Mouse (Mus musculus): Measurements from ENCODE around the gene Mrpl22.
A peak's percentile ranks its signal among the peaks of the same experiment; 100 is the strongest.
"Not testable (repeated sequence)": the region's sequence is repeated elsewhere in the genome, so short reads cannot be mapped to it uniquely, and the experiment has no call there.

Mrpl22 gene

GRCm38 (mm10) chr11:58180756-58181155 lies 9.3 kb downstream of the Mrpl22 start:
- DNase-seq (ENCODE audit: low read depth, low spot score): no peak

GRCm38 (mm10) chr11:58183579-58183978 lies 12.1 kb downstream of the Mrpl22 start:
- DNase-seq (ENCODE audit: low read depth, low spot score): peak; percentile 66

- peak; percentile 65 for DNase-seq (ENCODE audit: low read depth, low spot score)
These were observed 18.2 kb downstream of the Mrpl22 start for GRCm38 (mm10) chr11:58189675-58190074.

GRCm38 (mm10) chr11:58193326-58193725 lies 21.9 kb downstream of the Mrpl22 start:
- DNase-seq (ENCODE audit: low read depth, low spot score): peak; percentile 34

- DNase-seq (ENCODE audit: low read depth, low spot score): no peak
These were observed 22.5 kb downstream of the Mrpl22 start for GRCm38 (mm10) chr11:58193860-58194520.

- DNase-seq (ENCODE audit: low read depth, low spot score): no peak
These were observed 27.2 kb downstream of the Mrpl22 start for GRCm38 (mm10) chr11:58198663-58199062.

- DNase-seq (ENCODE audit: low read depth, low spot score): peak; percentile 90
These were observed 28.0 kb downstream of the Mrpl22 start, which contains the start of the genes Igtp and Irgm2 for GRCm38 (mm10) chr11:58199229-58200037. Igtp (plus strand) TSS chr11:58199556. Irgm2 (plus strand) TSS chr11:58199618.

- DNase-seq (ENCODE audit: low read depth, low spot score): peak; percentile 37
These were observed 28.8 kb downstream of the Mrpl22 start for GRCm38 (mm10) chr11:58200226-58200625.

- DNase-seq (ENCODE audit: low read depth, low spot score): peak; percentile 56
These were observed 29.6 kb downstream of the Mrpl22 start for GRCm38 (mm10) chr11:58201052-58201451.

GRCm38 (mm10) chr11:58210321-58210886 lies 38.9 kb downstream of the Mrpl22 start:
- peak; percentile 42 for DNase-seq (ENCODE audit: low read depth, low spot score)

- DNase-seq (ENCODE audit: low read depth, low spot score): peak; percentile 74
These were observed 39.7 kb downstream of the Mrpl22 start for GRCm38 (mm10) chr11:58211062-58211681.

- DNase-seq (ENCODE audit: low read depth, low spot score): peak; percentile 74
These were observed 40.2 kb downstream of the Mrpl22 start for GRCm38 (mm10) chr11:58211682-58212067.

GRCm38 (mm10) chr11:58213673-58214342 lies 42.3 kb downstream of the Mrpl22 start:
- DNase-seq (ENCODE audit: low read depth, low spot score): no peak

- DNase-seq (ENCODE audit: low read depth, low spot score): peak; percentile 88
These were observed 43.1 kb downstream of the Mrpl22 start for GRCm38 (mm10) chr11:58214391-58215048.

- DNase-seq (ENCODE audit: low read depth, low spot score): not testable (repeated sequence)
These were observed 43.6 kb downstream of the Mrpl22 start for GRCm38 (mm10) chr11:58215049-58215430.

- no peak for DNase-seq (ENCODE audit: low read depth, low spot score)
These were observed 44.4 kb downstream of the Mrpl22 start for GRCm38 (mm10) chr11:58215814-58216213.

- peak; percentile 31 for DNase-seq (ENCODE audit: low read depth, low spot score)
These were observed 45.4 kb downstream of the Mrpl22 start for GRCm38 (mm10) chr11:58216823-58217222.

GRCm38 (mm10) chr11:58223751-58224150 lies 52.3 kb downstream of the Mrpl22 start:
- peak; percentile 34 for DNase-seq (ENCODE audit: low read depth, low spot score)

- peak; percentile 69 for DNase-seq (ENCODE audit: low read depth, low spot score)
These were observed 52.9 kb downstream of the Mrpl22 start for GRCm38 (mm10) chr11:58224313-58224712.

GRCm38 (mm10) chr11:58224872-58225271 lies 53.4 kb downstream of the Mrpl22 start:
- DNase-seq (ENCODE audit: low read depth, low spot score): not testable (repeated sequence)

GRCm38 (mm10) chr11:58225655-58226054 lies 54.2 kb downstream of the Mrpl22 start:
- DNase-seq (ENCODE audit: low read depth, low spot score): peak; percentile 87
